Mouse (Mus musculus): ENCODE measurements around the gene Gfap.

- TF ChIP-seq POLR2AphosphoS2 (IDR thresholded peaks at IDR 0.05; ENCODE audit: insufficient read length, low read depth) = no peak
- no peak for TF ChIP-seq POLR2A (IDR thresholded peaks at IDR 0.05; ENCODE audit: insufficient read length, low read depth)
- TF ChIP-seq MYOD1 (IDR thresholded peaks at IDR 0.05; ENCODE audit: control insufficient read depth in 1 of 3, insufficient read length in 2 of 3, low read depth in 2 of 3) = no peak
- TF ChIP-seq E2F4 (IDR thresholded peaks at IDR 0.05; ENCODE audit: insufficient read depth) = no peak
- TF ChIP-seq CEBPB (IDR thresholded peaks at IDR 0.05; ENCODE audit: insufficient read depth, poor library complexity, severe bottlenecking) = no peak
- TF ChIP-seq TCF12 (IDR thresholded peaks at IDR 0.05; ENCODE audit: insufficient read depth, poor library complexity, severe bottlenecking) = no peak
- no peak for TF ChIP-seq SRF (IDR thresholded peaks at IDR 0.05; ENCODE audit: control insufficient read depth, insufficient read length, low read depth)
- no peak for TF ChIP-seq MAX (IDR thresholded peaks at IDR 0.05; ENCODE audit: low read depth)
Measured at GRCm38 (mm10) chr11:102946992-102947343, 46.3 kb upstream of the Gfap start.

Data from myocyte (in vitro differentiated cells).